Mouse (Mus musculus) erythroid progenitor cell, adult 5-6 weeks (primary cell): ENCODE measurements around the gene Slc25a33. TPM values are rescaled to one million over a fixed set of nuclear protein-coding genes. Genes with fewer than 3 reads are reported as not detected.

Experiments used
- ATAC-seq: replicated peaks from 2 replicates; pipeline ENCODE4 v1.8.0; 2016; ENCODE audit warnings: moderate number of reproducible peaks, mild to moderate bottlenecking, moderate TSS enrichment, inconsistent platforms; ENCODE audit not compliant: poor library complexity, low FRiP score, severe bottlenecking
- total RNA-seq, 2 experiments: library from RNA; stranded (forward) in 1 of 2; stranded (reverse) in 1 of 2; fragments of 150-400 nt in 1 of 2; fragments of 186-747, 209-891 nt in 1 of 2; gene quantifications; 2 replicates each; pipeline versions ENCODE4 v1.2.3 to v1.2.4; 2015 to 2017; ENCODE audit warnings: low replicate concordance in 2 of 2

Gene Slc25a33
- total RNA-seq, 2 experiments from 2014 or later = not detected

- ATAC-seq = no peak
Observed at GRCm38 (mm10) chr4:149734246-149734645, 39.8 kb downstream of the Slc25a33 start.

GRCm38 (mm10) chr4:149733748-149734147, 40.3 kb downstream of the Slc25a33 start:
- no peak for ATAC-seq

- no peak for ATAC-seq
Observed at GRCm38 (mm10) chr4:149732800-149733199, 41.3 kb downstream of the Slc25a33 start.

GRCm38 (mm10) chr4:149732313-149732712, 41.8 kb downstream of the Slc25a33 start:
- no peak for ATAC-seq

- ATAC-seq = no peak
Observed at GRCm38 (mm10) chr4:149730827-149731226, 43.2 kb downstream of the Slc25a33 start.

GRCm38 (mm10) chr4:149728810-149729209, 45.3 kb downstream of the Slc25a33 start:
- ATAC-seq = no peak

GRCm38 (mm10) chr4:149727636-149728035, 46.4 kb downstream of the Slc25a33 start:
- ATAC-seq = no peak

GRCm38 (mm10) chr4:149725661-149726350, 48.3 kb downstream of the Slc25a33 start:
- ATAC-seq = peak; percentile 50; the same call in 1 of the 2 replicates

GRCm38 (mm10) chr4:149724916-149725470, 49.1 kb downstream of the Slc25a33 start:
- no peak for ATAC-seq

- no peak for ATAC-seq
Observed at GRCm38 (mm10) chr4:149723855-149724731, 50.0 kb downstream of the Slc25a33 start.

- ATAC-seq = no peak
Observed at GRCm38 (mm10) chr4:149723021-149723390, 51.1 kb downstream of the Slc25a33 start.

GRCm38 (mm10) chr4:149722104-149723020, 51.7 kb downstream of the Slc25a33 start:
- no peak for ATAC-seq

GRCm38 (mm10) chr4:149721163-149721562, 52.9 kb downstream of the Slc25a33 start:
- ATAC-seq = no peak

GRCm38 (mm10) chr4:149719686-149720085, 54.4 kb downstream of the Slc25a33 start:
- ATAC-seq = no peak

GRCm38 (mm10) chr4:149714542-149714941, 59.5 kb downstream of the Slc25a33 start:
- no peak for ATAC-seq

- 0 out of 2 replicates have a peak, but pooled peaks have one; percentile 47 for ATAC-seq
Observed at GRCm38 (mm10) chr4:149711955-149712354, 62.1 kb downstream of the Slc25a33 start.

GRCm38 (mm10) chr4:149711485-149711884, 62.6 kb downstream of the Slc25a33 start:
- ATAC-seq = no peak

- ATAC-seq = no peak
Observed at GRCm38 (mm10) chr4:149710510-149710909, 63.6 kb downstream of the Slc25a33 start.

GRCm38 (mm10) chr4:149705941-149706340, 68.1 kb downstream of the Slc25a33 start:
- no peak for ATAC-seq

GRCm38 (mm10) chr4:149705298-149705697, 68.8 kb downstream of the Slc25a33 start:
- no peak for ATAC-seq
